Mouse (Mus musculus) thymus, adult 2 months (tissue): Measurements from ENCODE around the gene Gm47841.

Experiments
- CTCF ChIP-seq: fragments of 200-500 bp; IDR thresholded peaks from 2 replicates; pipeline ENCODE4 v1.5.1; 2012; ENCODE audit warnings: mild to moderate bottlenecking, control low read depth, low read length, moderate library complexity, borderline replicate concordance; ENCODE audit not compliant: control insufficient read depth, poor library complexity, insufficient read depth; ENCODE audit errors: extremely low read depth
- POLR2A ChIP-seq: fragments of 200-500 bp; IDR thresholded peaks from 2 replicates; pipeline ENCODE4 v1.6.1; 2012; ENCODE audit warnings: mild to moderate bottlenecking, low read length, control low read depth, moderate library complexity; ENCODE audit not compliant: control insufficient read depth, poor library complexity, insufficient read depth; ENCODE audit errors: extremely low read depth

DNA sequence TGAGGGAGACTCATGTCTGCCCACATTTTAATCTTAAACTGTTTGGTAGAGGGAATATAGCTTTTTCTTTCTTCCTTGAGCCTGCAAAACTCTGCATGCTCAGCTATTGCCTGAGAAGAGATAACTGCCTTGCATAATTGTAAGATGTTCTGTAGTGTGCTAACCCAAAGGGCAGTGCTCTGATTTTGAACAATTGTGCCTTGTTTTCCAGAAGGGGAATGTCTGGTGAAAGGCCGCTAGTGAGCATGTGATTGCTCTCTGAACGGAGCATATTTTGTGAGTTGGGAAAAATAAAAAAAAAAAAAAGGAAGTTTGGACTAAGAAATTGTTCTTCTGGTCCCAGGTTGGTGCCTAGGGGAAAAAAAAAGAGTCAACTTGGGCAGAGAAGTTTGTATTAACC is 18.2 kb downstream of the Gm47841 start:
- no peak for TF ChIP-seq POLR2A
- TF ChIP-seq CTCF: no peak
